ENCODE assay signal across 7 mouse cellular contexts in genomic region chr7:143296384-143296801, GRCm38 (mm10).
DNase-seq lines count a peak whose midpoint lies in the region; ATAC-seq and TF ChIP-seq lines count a peak whose summit lies in the region.

No protein-coding gene starts in this region.

- peaks cover 11% of the 10 kb centered on the region for H3K36me3 ChIP-seq in embryonic facial prominence, embryonic 10.5 days (replicated peaks)
- no peaks in the 10 kb centered on the region for H3K36me3 ChIP-seq in intestine, postnatal 0 days (ENCODE audit: control insufficient read depth, insufficient read depth)
- H3K36me3 ChIP-seq in midbrain, embryonic 12.5 days = no peaks in the 10 kb centered on the region
- H3K36me3 ChIP-seq in small intestine, adult 2 months (ENCODE audit: control insufficient read depth, insufficient read depth, low read length) = peaks cover 8% of the 10 kb centered on the region

- 0 out of 2 replicates have a peak, but pooled peaks have one; percentile 14 for TF ChIP-seq POLR2A in small intestine, adult 2 months (IDR thresholded peaks at IDR 0.05; ENCODE audit: low read depth, low read length)

- H3K4me1 ChIP-seq in embryonic facial prominence, embryonic 10.5 days = peaks cover 40% of the 10 kb centered on the region
- peaks cover 11% of the 10 kb centered on the region; the same call in 1 of the 2 replicates for H3K4me1 ChIP-seq in intestine, postnatal 0 days (replicated peaks; ENCODE audit: control insufficient read depth, insufficient read depth, low read length)
- peaks cover 13% of the 10 kb centered on the region for H3K4me1 ChIP-seq in midbrain, embryonic 12.5 days
- no peaks in the 10 kb centered on the region for H3K4me1 ChIP-seq in small intestine, adult 2 months (ENCODE audit: control insufficient read depth, insufficient read depth, insufficient read length, low read length)

- H3K27ac ChIP-seq in embryonic facial prominence, embryonic 10.5 days (replicated peaks) = peak overlapping the region; percentile 86
- peak overlapping the region; percentile 75 for H3K27ac ChIP-seq in intestine, postnatal 0 days (ENCODE audit: low read depth, low read length)
- peak overlapping the region; percentile 60 for H3K27ac ChIP-seq in midbrain, embryonic 12.5 days (replicated peaks)
- peak overlapping the region; percentile 34; the same call in 1 of the 2 replicates for H3K27ac ChIP-seq in small intestine, adult 2 months (ENCODE audit: insufficient read depth, low read depth, low read length)

- intact Hi-C loops in left cerebral cortex, postnatal 4 days (cut with DNase I) = loop anchor here (10.0 kb wide), 1 partner anchor 168 kb away; the partner anchor contains the start of gene Cdkn1c

- peak overlapping the region; percentile 63 for H3K4me2 ChIP-seq in intestine, postnatal 0 days (replicated peaks; ENCODE audit: low read depth)
- peak overlapping the region; percentile 57 for H3K4me2 ChIP-seq in midbrain, embryonic 12.5 days (replicated peaks)

- no peaks in the 10 kb centered on the region for H3K27me3 ChIP-seq in embryonic facial prominence, embryonic 10.5 days (replicated peaks; ENCODE audit: low read depth, poor library complexity, severe bottlenecking)
- no peaks in the 10 kb centered on the region for H3K27me3 ChIP-seq in intestine, postnatal 0 days (replicated peaks; ENCODE audit: control insufficient read depth, insufficient read depth, low read length)
- H3K27me3 ChIP-seq in midbrain, embryonic 12.5 days = no peaks in the 10 kb centered on the region
- no peaks in the 10 kb centered on the region for H3K27me3 ChIP-seq in small intestine, adult 2 months (ENCODE audit: control insufficient read depth, insufficient read depth, low read length)

- DNase-seq in adrenal gland, postnatal 10 days = peak; percentile 88
- DNase-seq in embryonic facial prominence, embryonic 10.5 days (ENCODE audit: low spot score) = peak; percentile 89
- DNase-seq in gonadal fat pad, adult 2 months (ENCODE audit: low read depth) = peak; percentile 76
- peak; percentile 85 for DNase-seq in left cerebral cortex, postnatal 4 days

- ATAC-seq in intestine, postnatal 0 days = peak; percentile 95
- ATAC-seq in midbrain, embryonic 12.5 days (ENCODE audit: low FRiP score, low read depth) = peak; percentile 94

- H3K9me3 ChIP-seq in embryonic facial prominence, embryonic 10.5 days = peaks cover 22% of the 10 kb centered on the region
- no peaks in the 10 kb centered on the region for H3K9me3 ChIP-seq in intestine, postnatal 0 days (ENCODE audit: control insufficient read depth)
- H3K9me3 ChIP-seq in midbrain, embryonic 12.5 days = no peaks in the 10 kb centered on the region; the same call in 1 of the 2 replicates

- H3K9ac ChIP-seq in intestine, postnatal 0 days (ENCODE audit: low read depth, low read length) = peak overlapping the region; percentile 55
- peak overlapping the region; percentile 55 for H3K9ac ChIP-seq in midbrain, embryonic 12.5 days (replicated peaks)

- WGBS in embryonic facial prominence, embryonic 10.5 days = 44% methylated on average over 17 of the region's 17 CpGs
- WGBS in intestine, postnatal 0 days = 45% methylated on average over 17 of the region's 17 CpGs
- 47% methylated on average over 17 of the region's 17 CpGs for WGBS in midbrain, embryonic 12.5 days
- 80% methylated on average over 17 of the region's 17 CpGs for WGBS in small intestine, adult 2 months

- H3K4me3 ChIP-seq in embryonic facial prominence, embryonic 10.5 days = peak overlapping the region; percentile 68
- peak overlapping the region; percentile 55 for H3K4me3 ChIP-seq in intestine, postnatal 0 days (ENCODE audit: low read depth, low read length)
- peak overlapping the region; percentile 63 for H3K4me3 ChIP-seq in midbrain, embryonic 12.5 days
- H3K4me3 ChIP-seq in small intestine, adult 2 months (ENCODE audit: low read depth, low read length) = peak overlapping the region; percentile 64

- peak; percentile 13; the same call in 1 of the 2 replicates for TF ChIP-seq CTCF in intestine, postnatal 0 days (IDR thresholded peaks at IDR 0.05; ENCODE audit: low read depth)
- no peak for TF ChIP-seq CTCF in small intestine, adult 2 months (IDR thresholded peaks at IDR 0.05; ENCODE audit: extremely low read depth, insufficient read length, insufficient replicate concordance, low read depth, low read length)

Comparison
In these comparisons a context has a peak if more than half of its experiments do, and no peak if none do; other contexts are left out.
1. Peak in every context shown above with its lines: DNase-seq, ATAC-seq, H3K4me3 ChIP-seq and H3K27ac ChIP-seq.
2. H3K27ac ChIP-seq: peak in every context shown above with its lines; median percentile 86 in embryonic facial prominence, embryonic 10.5 days; 75 in intestine, postnatal 0 days; 60 in midbrain, embryonic 12.5 days; 34 in small intestine, adult 2 months.